Mouse (Mus musculus) left cerebral cortex, adult 11 months (tissue): Measurements from ENCODE around the gene Gm3893.
"Not testable (repeated sequence)": the region's sequence is repeated elsewhere in the genome, so short reads cannot be mapped to it uniquely, and the experiment has no call there.

Experiments
- DNase-seq: peaks from one replicate; pipeline ENCODE4 v3.0.0; 2022; ENCODE audit warnings: low spot score

The Gm3893 gene

DNA sequence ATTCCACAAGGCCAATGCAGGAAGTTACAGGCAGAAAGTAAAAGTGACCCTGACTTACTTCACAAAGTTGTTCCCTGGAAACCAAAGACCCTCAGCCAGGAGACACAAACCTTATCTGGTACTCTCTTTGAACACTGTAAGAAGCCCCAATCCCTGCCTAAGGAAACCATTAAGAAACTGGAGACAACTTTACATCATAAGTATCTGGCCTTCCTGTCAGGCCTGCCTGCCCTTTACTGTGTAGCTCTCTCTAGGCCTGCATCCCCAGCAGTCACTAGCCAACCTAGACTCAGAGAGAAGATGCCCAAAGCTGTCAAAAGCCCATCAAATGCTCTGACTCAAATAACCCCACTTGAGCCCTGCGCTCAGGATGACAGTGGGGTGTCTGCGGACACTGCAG lies at the start of gene Gm3893:
Gene Gm3893, plus strand, starts transcription at position 301 of the 400 bp plus-strand sequence.
- DNase-seq: not testable (repeated sequence)

DNA sequence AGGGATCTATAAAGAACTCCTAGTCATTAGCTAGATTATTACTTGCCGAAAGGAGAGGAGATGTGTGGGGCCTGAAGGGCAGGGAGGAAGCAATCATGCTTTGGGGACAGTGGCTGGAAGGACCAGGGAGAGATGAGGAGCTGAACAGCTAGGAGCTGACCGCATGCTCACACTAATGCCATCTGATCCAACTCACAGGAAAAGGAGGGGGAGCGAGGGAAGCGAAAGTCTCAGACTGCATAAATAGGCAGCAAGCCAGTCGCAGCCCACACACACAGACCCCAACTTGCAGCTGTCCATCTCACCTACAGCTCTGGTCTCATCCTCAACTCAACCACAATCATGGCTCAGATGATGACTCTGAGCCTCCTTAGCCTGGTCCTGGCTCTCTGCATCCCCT lies 23.5 kb downstream of the Gm3893 start, which contains the start of gene Gm13304:
Gene Gm13304, plus strand, starts transcription at position 301 of the 400 bp plus-strand sequence.
- DNase-seq: not testable (repeated sequence)
